Mouse (Mus musculus): ENCODE results near the gene Sprr2h. TPM values are rescaled to one million over a fixed set of nuclear protein-coding genes. Genes with fewer than 3 reads are reported as not detected.

Gene Sprr2h
- polyA plus RNA-seq, 1 experiment from 2014 or later: not detected

Other genes starting within 250 kb of the Sprr2h start
- gene Lelp1, start 242.9 kb upstream of the Sprr2h start, polyA plus RNA-seq (2015; fragmentation: Nextera tagmentation; extraction: Ambion mirVana): not detected in 2 replicates
- gene Sprr2a1, start 169.9 kb upstream of the Sprr2h start, polyA plus RNA-seq (2015; fragmentation: Nextera tagmentation; extraction: Ambion mirVana): 0.26 TPM in 1 of 2 replicates, not detected in the other
- gene Sprr2a2, start 169.8 kb upstream of the Sprr2h start, polyA plus RNA-seq (2015; fragmentation: Nextera tagmentation; extraction: Ambion mirVana): 21.6 TPM in 1 of 2 replicates, not detected in the other
- 0.56 TPM in 1 of 2 replicates, not detected in the other for gene Sprr2a3, start 100.3 kb upstream of the Sprr2h start, polyA plus RNA-seq (2015; fragmentation: Nextera tagmentation; extraction: Ambion mirVana)
- not detected in 2 replicates for gene Sprr2b, start 69.1 kb upstream of the Sprr2h start, polyA plus RNA-seq (2015; fragmentation: Nextera tagmentation; extraction: Ambion mirVana)
- not detected in 2 replicates for gene Sprr2d, start 46.5 kb upstream of the Sprr2h start, polyA plus RNA-seq (2015; fragmentation: Nextera tagmentation; extraction: Ambion mirVana)
- gene Sprr2e, start 33.5 kb upstream of the Sprr2h start, polyA plus RNA-seq (2015; fragmentation: Nextera tagmentation; extraction: Ambion mirVana): not detected in 2 replicates
- not detected in 2 replicates for gene Sprr2f, start 20.5 kb upstream of the Sprr2h start, polyA plus RNA-seq (2015; fragmentation: Nextera tagmentation; extraction: Ambion mirVana)
- gene Sprr2i, start 22.3 kb downstream of the Sprr2h start, polyA plus RNA-seq (2015; fragmentation: Nextera tagmentation; extraction: Ambion mirVana): not detected in 2 replicates
- gene Sprr2j-ps, start 32.4 kb downstream of the Sprr2h start, polyA plus RNA-seq (2015; fragmentation: Nextera tagmentation; extraction: Ambion mirVana): not detected in 2 replicates
- gene Gm9774, start 43.7 kb downstream of the Sprr2h start, polyA plus RNA-seq (2015; fragmentation: Nextera tagmentation; extraction: Ambion mirVana): 10.1 and 18.9 TPM in 2 replicates
- gene Sprr2k, start 46.9 kb downstream of the Sprr2h start, polyA plus RNA-seq (2015; fragmentation: Nextera tagmentation; extraction: Ambion mirVana): not detected in 2 replicates
- 1.0 TPM in 1 of 2 replicates, not detected in the other for gene Sprr1b, start 53.1 kb downstream of the Sprr2h start, polyA plus RNA-seq (2015; fragmentation: Nextera tagmentation; extraction: Ambion mirVana)
- gene Sprr3, start 73.0 kb downstream of the Sprr2h start, polyA plus RNA-seq (2015; fragmentation: Nextera tagmentation; extraction: Ambion mirVana): not detected in 2 replicates
- 21.6 and 26.7 TPM in 2 replicates for gene Sprr1a, start 100.2 kb downstream of the Sprr2h start, polyA plus RNA-seq (2015; fragmentation: Nextera tagmentation; extraction: Ambion mirVana)
- gene Sprr4, start 114.8 kb downstream of the Sprr2h start, polyA plus RNA-seq (2015; fragmentation: Nextera tagmentation; extraction: Ambion mirVana): not detected in 2 replicates
- not detected in 2 replicates for gene 2310046K23Rik, start 148.8 kb downstream of the Sprr2h start, polyA plus RNA-seq (2015; fragmentation: Nextera tagmentation; extraction: Ambion mirVana)
- 0.14 TPM in 1 of 2 replicates, not detected in the other for gene Ivl, start 188.1 kb downstream of the Sprr2h start, polyA plus RNA-seq (2015; fragmentation: Nextera tagmentation; extraction: Ambion mirVana)
- gene Smcp, start 203.3 kb downstream of the Sprr2h start, polyA plus RNA-seq (2015; fragmentation: Nextera tagmentation; extraction: Ambion mirVana): not detected in 2 replicates
- gene 2210017I01Rik, start 221.8 kb downstream of the Sprr2h start, polyA plus RNA-seq (2015; fragmentation: Nextera tagmentation; extraction: Ambion mirVana): not detected in 2 replicates
- gene Lce6a, start 236.0 kb downstream of the Sprr2h start, polyA plus RNA-seq (2015; fragmentation: Nextera tagmentation; extraction: Ambion mirVana): not detected in 2 replicates